21 mouse cellular contexts compared by ENCODE assay signal in genomic region chr4:107837910-107838309, GRCm38 (mm10). TPM values are rescaled to one million over a fixed set of nuclear protein-coding genes. Genes with fewer than 3 reads are reported as not detected.
DNase-seq lines count a peak whose midpoint lies in the region; ATAC-seq and TF ChIP-seq lines count a peak whose summit lies in the region.
"Had no signal": no experiment of that assay in that cellular context is flagged by ENCODE, and none has a peak within 500 bp of the region (broad histone marks: within the 10 kb centered on the region; RNA-seq: fewer than 3 reads in every experiment).

No protein-coding gene starts in this region.

- H3K9me3 ChIP-seq in forebrain, embryonic 13.5 days (replicated peaks) = no peaks in the 10 kb centered on the region
- H3K9me3 ChIP-seq in forebrain, embryonic 14.5 days (replicated peaks; ENCODE audit: control insufficient read depth, low read length) = no peaks in the 10 kb centered on the region
- H3K9me3 ChIP-seq in midbrain, embryonic 15.5 days = no peaks in the 10 kb centered on the region
- H3K9me3 ChIP-seq: embryonic facial prominence, embryonic 13.5 days; heart, embryonic 13.5 days; liver, embryonic 15.5 days; stomach, embryonic 15.5 days had no signal

- no peak for TF ChIP-seq CTCF in brain, embryonic 14.5 days (IDR thresholded peaks at IDR 0.05; ENCODE audit: borderline replicate concordance, extremely low read depth, insufficient read depth, insufficient read length)

- H3K4me3 ChIP-seq in forebrain, embryonic 13.5 days = no peak overlapping the region
- no peak overlapping the region for H3K4me3 ChIP-seq in forebrain, embryonic 14.5 days (ENCODE audit: low read depth, low read length)
- H3K4me3 ChIP-seq in midbrain, embryonic 15.5 days = no peak overlapping the region
- H3K4me3 ChIP-seq: embryonic facial prominence, embryonic 13.5 days; gastrocnemius, adult 2 months; heart, embryonic 13.5 days; layer of hippocampus, adult 2 months; liver, embryonic 15.5 days; stomach, embryonic 15.5 days had no signal

- H3K9ac ChIP-seq in forebrain, embryonic 13.5 days = 0 out of 2 replicates have a peak overlapping the region, but pooled peaks have one; percentile 4
- H3K9ac ChIP-seq in forebrain, embryonic 14.5 days (ENCODE audit: low read length) = no peak overlapping the region
- no peak overlapping the region for H3K9ac ChIP-seq in midbrain, embryonic 15.5 days
- H3K9ac ChIP-seq: embryonic facial prominence, embryonic 13.5 days; heart, embryonic 13.5 days; liver, embryonic 15.5 days; stomach, embryonic 15.5 days had no signal

- H3K36me3 ChIP-seq in forebrain, embryonic 13.5 days (ENCODE audit: poor library complexity, severe bottlenecking) = peaks cover 25% of the 10 kb centered on the region
- H3K36me3 ChIP-seq in forebrain, embryonic 14.5 days (ENCODE audit: control insufficient read depth, insufficient read depth, low read length) = peaks cover 30% of the 10 kb centered on the region
- H3K36me3 ChIP-seq in midbrain, embryonic 15.5 days (replicated peaks) = no peaks in the 10 kb centered on the region
- H3K36me3 ChIP-seq: heart, embryonic 13.5 days; liver, embryonic 15.5 days; stomach, embryonic 15.5 days had no signal

- no peak for DNase-seq in forebrain, embryonic 14.5 days (ENCODE audit: low spot score)
- peak; percentile 50 for DNase-seq in MN1 (ENCODE audit: low spot score)
- DNase-seq in brain, embryonic 14.5 days (ENCODE audit: low read depth) = peak; percentile 69
- no peak for DNase-seq in layer of hippocampus, postnatal 36 days
- DNase-seq in natural killer cell, adult 2 months (ENCODE audit: low spot score in 2 of 2) = no peak
- DNase-seq: cerebellum, adult 11 months; gastrocnemius, adult 2 months; heart, postnatal 4 days; kidney, postnatal 10 days; right cerebral cortex, adult 18-20 months; spleen, adult 18-20 months; thymus, adult 2 months had no signal

- ATAC-seq in forebrain, embryonic 13.5 days = no peak
- ATAC-seq in forebrain, embryonic 14.5 days = no peak
- no peak for ATAC-seq in midbrain, embryonic 15.5 days (replicated peaks)
- ATAC-seq: intestine, postnatal 0 days; lung, postnatal 0 days had no signal

- TF ChIP-seq POLR2A in brain, embryonic 14.5 days (IDR thresholded peaks at IDR 0.05; ENCODE audit: borderline replicate concordance, extremely low read depth, insufficient read depth, insufficient read length, poor library complexity, severe bottlenecking) = no peak

- peaks cover 77% of the 10 kb centered on the region for H3K4me1 ChIP-seq in forebrain, embryonic 13.5 days
- H3K4me1 ChIP-seq in forebrain, embryonic 14.5 days (ENCODE audit: control insufficient read depth, insufficient read depth, low read length) = peaks cover 71% of the 10 kb centered on the region
- H3K4me1 ChIP-seq in midbrain, embryonic 15.5 days = peaks cover 76% of the 10 kb centered on the region

- no peaks in the 10 kb centered on the region for H3K27me3 ChIP-seq in forebrain, embryonic 13.5 days
- no peaks in the 10 kb centered on the region for H3K27me3 ChIP-seq in forebrain, embryonic 14.5 days (replicated peaks; ENCODE audit: control insufficient read depth, insufficient read depth, low read length)
- H3K27me3 ChIP-seq in midbrain, embryonic 15.5 days (replicated peaks) = no peaks in the 10 kb centered on the region
- H3K27me3 ChIP-seq: embryonic facial prominence, embryonic 13.5 days; liver, embryonic 15.5 days; stomach, embryonic 15.5 days had no signal

- 75% methylated on average over 3 of the region's 3 CpGs for WGBS in forebrain, embryonic 13.5 days
- WGBS in forebrain, embryonic 14.5 days = 70% methylated on average over 3 of the region's 3 CpGs
- 24% methylated on average over 3 of the region's 3 CpGs for WGBS in midbrain, embryonic 15.5 days

- no peak overlapping the region for H3K4me2 ChIP-seq in forebrain, embryonic 13.5 days
- no peak overlapping the region for H3K4me2 ChIP-seq in forebrain, embryonic 14.5 days (ENCODE audit: low read length)
- H3K4me2 ChIP-seq in midbrain, embryonic 15.5 days = no peak overlapping the region
- H3K4me2 ChIP-seq: embryonic facial prominence, embryonic 13.5 days; heart, embryonic 13.5 days; liver, embryonic 15.5 days; stomach, embryonic 15.5 days had no signal

- H3K27ac ChIP-seq in forebrain, embryonic 13.5 days = peak overlapping the region; percentile 97
- no peak overlapping the region; the same call in none of the 2 replicates for H3K27ac ChIP-seq in forebrain, embryonic 14.5 days (ENCODE audit: low read depth, low read length)
- peak overlapping the region; percentile 86 for H3K27ac ChIP-seq in midbrain, embryonic 15.5 days
- H3K27ac ChIP-seq: embryonic facial prominence, embryonic 13.5 days; gastrocnemius, adult 2 months; heart, embryonic 13.5 days; liver, embryonic 15.5 days; stomach, embryonic 15.5 days had no signal

RNA-seq across cellular contexts. Expression of gene Lrp8, which starts 35.8 kb away (rescaled TPM):
- 37.2 and 42.6 TPM in 2 replicates for polyA plus RNA-seq in forebrain, embryonic 13.5 days (2015; fragmentation: Nextera tagmentation; extraction: Ambion mirVana)
- polyA plus RNA-seq in forebrain, embryonic 14.5 days (2014; fragmentation: Nextera tagmentation; extraction: Ambion mirVana) = 33.5 and 48.5 TPM in 2 replicates
- polyA plus RNA-seq in brain, embryonic 14.5 days (2012; rRNA removed) = 129 and 146 TPM in 2 replicates
- polyA plus RNA-seq in midbrain, embryonic 15.5 days (2015; fragmentation: Nextera tagmentation; extraction: Ambion mirVana) = 70.6 and 71.3 TPM in 2 replicates
- total RNA-seq in layer of hippocampus, postnatal 36 days (2021) = 10 to 100 TPM; 91.7 to 95.3 TPM

RNA-seq across cellular contexts. Expression of gene Magoh, which starts 41.6 kb away (rescaled TPM):
- polyA plus RNA-seq in forebrain, embryonic 13.5 days (2015; fragmentation: Nextera tagmentation; extraction: Ambion mirVana) = 196 and 224 TPM in 2 replicates
- polyA plus RNA-seq in forebrain, embryonic 14.5 days (2014; fragmentation: Nextera tagmentation; extraction: Ambion mirVana) = 151 and 175 TPM in 2 replicates
- polyA plus RNA-seq in brain, embryonic 14.5 days (2012; rRNA removed) = 106 and 129 TPM in 2 replicates
- polyA plus RNA-seq in midbrain, embryonic 15.5 days (2015; fragmentation: Nextera tagmentation; extraction: Ambion mirVana) = 95.6 and 103 TPM in 2 replicates
- 10 to 100 TPM; 39.2 to 47.4 TPM for total RNA-seq in layer of hippocampus, postnatal 36 days (2021)

RNA-seq across cellular contexts. Expression of gene 0610037L13Rik, which starts 51.7 kb away (rescaled TPM):
- 116 and 118 TPM in 2 replicates for polyA plus RNA-seq in forebrain, embryonic 13.5 days (2015; fragmentation: Nextera tagmentation; extraction: Ambion mirVana)
- polyA plus RNA-seq in forebrain, embryonic 14.5 days (2014; fragmentation: Nextera tagmentation; extraction: Ambion mirVana) = 116 and 127 TPM in 2 replicates
- polyA plus RNA-seq in brain, embryonic 14.5 days (2012; rRNA removed) = 91.0 and 114 TPM in 2 replicates
- 92.4 and 96.4 TPM in 2 replicates for polyA plus RNA-seq in midbrain, embryonic 15.5 days (2015; fragmentation: Nextera tagmentation; extraction: Ambion mirVana)
- total RNA-seq in layer of hippocampus, postnatal 36 days (2021) = 10 to 100 TPM; 65.3 to 73.6 TPM

Comparison
In these comparisons a context has a peak if more than half of its experiments do, and no peak if none do; other contexts are left out.
1. DNase-seq: peak in MN1 (single experiment) and brain, embryonic 14.5 days (single experiment); none in forebrain, embryonic 14.5 days (single experiment), layer of hippocampus, postnatal 36 days (0 of 2) and natural killer cell, adult 2 months (0 of 2).